Mouse (Mus musculus) cerebellum, adult 2 months (tissue): Measurements from ENCODE around the gene Hdac9. TPM values are rescaled to one million over a fixed set of nuclear protein-coding genes. Genes with fewer than 3 reads are reported as not detected.

Source experiments
- DNase-seq, 2 experiments: peaks; one replicate each; pipeline ENCODE4 v3.0.0; 2021
- H3K27ac ChIP-seq: fragments of 200-500 bp; 2 replicates; pipeline ENCODE4 v1.5.1; 2012; ENCODE audit warnings: low read length, control low read depth, inconsistent platforms; ENCODE audit not compliant: insufficient read depth
- H3K27me3 ChIP-seq: fragments of 200-500 bp; 2 replicates; pipeline ENCODE4 v1.6.1; 2012; ENCODE audit warnings: inconsistent platforms, mild to moderate bottlenecking, low read length, moderate library complexity; ENCODE audit not compliant: control insufficient read depth, insufficient read depth
- H3K4me1 ChIP-seq: fragments of 200-500 bp; 2 replicates; pipeline ENCODE4 v1.6.1; 2011; ENCODE audit warnings: low read length; ENCODE audit not compliant: control insufficient read depth, insufficient read depth
- H3K4me3 ChIP-seq: fragments of 200-500 bp; replicated peaks from 2 replicates; pipeline ENCODE3; 2011; ENCODE audit warnings: mild to moderate bottlenecking, low read depth, low read length, control low read depth; ENCODE audit not compliant: insufficient read depth
- CTCF ChIP-seq: fragments of 200-500 bp; IDR thresholded peaks from 2 replicates; pipeline ENCODE4 v1.5.1; 2011; ENCODE audit warnings: low read depth, mild to moderate bottlenecking, control low read depth, low read length, moderate library complexity, borderline replicate concordance; ENCODE audit not compliant: insufficient read depth
- POLR2A ChIP-seq: fragments of 200-500 bp; IDR thresholded peaks from 2 replicates; pipeline ENCODE4 v1.6.1; 2011; ENCODE audit warnings: low read length, control low read depth, borderline replicate concordance; ENCODE audit not compliant: insufficient read depth
- WGBS: fragments of 180-500 bp; shearing (Covaris S2); methylation state at CpG from one replicate; pipeline ENCODE4 v1.1.7; 2018; 5-methylcytosine and 5-hydroxymethylcytosine counted together
- polyA plus RNA-seq: library from polyadenylated mRNA; depleted of rRNA; stranded (reverse); fragments of >200 nt; gene quantifications from 2 replicates; pipeline ENCODE4 v1.2.3, GENCODE M21; 2012

The Hdac9 gene
- polyA plus RNA-seq, 1 experiment: 9.3 TPM

GRCm38 (mm10) chr12:34269472-34270040 lies 647.3 kb downstream of the Hdac9 start:
- no peaks in the 10 kb centered on the region for H3K4me1 ChIP-seq
- no peak overlapping the region for H3K27ac ChIP-seq
- DNase-seq: no peak
- H3K4me3 ChIP-seq: no peak overlapping the region
- 86% methylated on average over 13 of the region's 13 CpGs for WGBS
- no peak for TF ChIP-seq CTCF
- H3K27me3 ChIP-seq: no peaks in the 10 kb centered on the region

DNA sequence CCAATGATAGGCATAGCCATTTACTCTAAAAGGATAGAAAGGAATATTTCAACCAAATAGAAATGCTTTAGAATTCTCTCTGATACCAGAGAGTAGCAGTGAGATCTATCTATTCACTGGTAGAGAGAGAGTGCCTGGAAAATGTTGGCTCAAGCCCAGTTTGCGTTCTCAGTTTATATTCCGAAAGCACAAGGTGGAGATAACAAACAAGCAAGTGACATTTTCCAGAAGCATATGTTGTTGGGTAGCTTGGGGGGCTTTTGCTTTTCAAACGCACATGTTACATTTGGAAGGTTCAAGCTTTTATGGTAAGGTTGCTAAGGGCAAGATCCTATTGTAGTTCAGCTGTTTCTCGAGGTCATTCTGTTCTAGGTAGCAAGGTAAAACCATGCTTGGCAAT lies 657.2 kb downstream of the Hdac9 start:
- Histone ChIP-seq H3K27me3 (no peaks in the 10 kb centered on the region), H3K27ac (no peak overlapping the region), H3K4me1 (no peaks in the 10 kb centered on the region), H3K4me3 (no peak overlapping the region)
- DNase-seq: no peak
- TF ChIP-seq POLR2A: no peak
- no peak for TF ChIP-seq CTCF
- WGBS: 79% methylated on average over 4 of the region's 4 CpGs

DNA sequence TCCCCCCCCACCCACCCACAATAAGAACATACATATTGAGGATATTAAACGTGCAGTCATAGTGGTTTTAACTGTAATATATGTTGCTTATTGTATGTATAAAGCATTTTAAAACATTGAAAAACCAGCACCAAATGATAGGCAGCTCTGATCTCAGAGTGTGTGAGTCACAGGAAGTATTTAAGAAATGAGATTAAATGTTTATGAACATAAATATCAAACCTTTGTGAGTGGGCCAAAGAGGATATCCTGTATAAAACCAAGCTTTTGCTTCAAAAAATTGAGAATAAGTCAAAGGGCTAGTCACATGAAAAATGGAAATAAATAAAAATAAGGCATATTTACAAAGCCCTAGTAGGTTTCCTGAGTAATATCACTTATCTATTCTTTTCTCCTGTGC lies 667.7 kb downstream of the Hdac9 start:
- Histone ChIP-seq H3K4me3 (no peak overlapping the region), H3K27me3 (no peaks in the 10 kb centered on the region), H3K4me1 (no peaks in the 10 kb centered on the region), H3K27ac (no peak overlapping the region)
- TF ChIP-seq POLR2A: no peak
- no peak for DNase-seq
- 77% methylated on average over 1 of the region's 1 CpGs for WGBS

GRCm38 (mm10) chr12:34248193-34249121 lies 668.4 kb downstream of the Hdac9 start:
- WGBS: 87% methylated on average over 18 of the region's 18 CpGs
- Histone ChIP-seq H3K27me3 (no peaks in the 10 kb centered on the region), H3K27ac (no peak overlapping the region), H3K4me3 (no peak overlapping the region), H3K4me1 (no peaks in the 10 kb centered on the region)
- no peak for TF ChIP-seq CTCF
- TF ChIP-seq POLR2A: no peak
- DNase-seq: no peak

GRCm38 (mm10) chr12:34238796-34239195 lies 678.1 kb downstream of the Hdac9 start:
- Histone ChIP-seq H3K27ac (no peak overlapping the region), H3K4me1 (no peaks in the 10 kb centered on the region), H3K4me3 (no peak overlapping the region), H3K27me3 (no peaks in the 10 kb centered on the region)
- no peak for TF ChIP-seq POLR2A
- TF ChIP-seq CTCF: no peak
- no peak for DNase-seq
- WGBS: 93% methylated on average over 3 of the region's 3 CpGs

GRCm38 (mm10) chr12:34231621-34232150 lies 685.2 kb downstream of the Hdac9 start:
- Histone ChIP-seq H3K4me1 (no peaks in the 10 kb centered on the region), H3K4me3 (no peak overlapping the region), H3K27ac (no peak overlapping the region), H3K27me3 (no peaks in the 10 kb centered on the region)
- 47% methylated on average over 4 of the region's 4 CpGs for WGBS
- no peak for DNase-seq
- TF ChIP-seq POLR2A (no peak), CTCF (no peak)

GRCm38 (mm10) chr12:34224505-34224904 lies 692.4 kb downstream of the Hdac9 start:
- no peaks in the 10 kb centered on the region for H3K27me3 ChIP-seq
- TF ChIP-seq CTCF: no peak
- TF ChIP-seq POLR2A: no peak
- H3K4me1 ChIP-seq: no peaks in the 10 kb centered on the region
- no peak for DNase-seq
- no peak overlapping the region for H3K27ac ChIP-seq
- 74% methylated on average over 2 of the region's 2 CpGs for WGBS
- H3K4me3 ChIP-seq: no peak overlapping the region

- TF ChIP-seq CTCF: no peak
- TF ChIP-seq POLR2A: no peak
- 79% methylated on average over 9 of the region's 9 CpGs for WGBS
- Histone ChIP-seq H3K4me3 (no peak overlapping the region), H3K27me3 (no peaks in the 10 kb centered on the region), H3K27ac (no peak overlapping the region), H3K4me1 (no peaks in the 10 kb centered on the region)
- no peak for DNase-seq
These were observed 695.9 kb downstream of the Hdac9 start for GRCm38 (mm10) chr12:34221014-34221413.
